Mouse (Mus musculus): ENCODE measurements at regions not wholly inside any gene's neighbourhood (a gene's known extent, or its start where the extent isn't known, plus 50 kb on each side); places are given as distances from the start of the nearest gene placed in this dataset.

DNA sequence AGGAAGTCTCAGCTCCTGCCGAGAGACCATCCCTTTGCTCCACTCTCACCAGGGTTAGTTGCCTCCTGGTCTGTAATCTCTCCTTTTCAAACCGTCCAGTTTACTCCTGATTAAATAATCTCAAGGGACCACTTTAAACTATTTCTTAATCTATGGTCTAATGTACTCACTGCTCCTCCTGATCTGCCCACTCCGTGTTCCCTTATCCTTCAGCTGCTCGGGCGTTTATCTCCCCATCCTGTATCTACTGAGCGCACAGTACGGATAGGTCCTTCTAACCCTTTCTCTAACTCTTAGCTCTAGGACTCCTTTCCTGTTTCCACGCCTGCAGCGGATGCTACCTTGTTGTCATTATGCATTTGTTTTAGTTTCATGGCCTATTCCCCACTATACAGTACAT, 67.1 kb upstream of the Picalm start:
- WGBS: 84% methylated on average over 9 of the region's 9 CpGs

GRCm38 (mm10) chr7:90064198-90064597, 65.8 kb upstream of the Picalm start:
- Histone ChIP-seq H3K4me1 (ENCODE audit: control insufficient read depth, insufficient read depth, low read length) (no peaks in the 10 kb centered on the region), H3K36me3 (ENCODE audit: control insufficient read depth, insufficient read depth, low read length) (no peaks in the 10 kb centered on the region), H3K27me3 (ENCODE audit: control insufficient read depth, insufficient read depth, low read length) (no peaks in the 10 kb centered on the region), H3K4me2 (ENCODE audit: low read length) (no peak overlapping the region), H3K9ac (replicated peaks; ENCODE audit: low read length) (no peak overlapping the region), H3K27ac (replicated peaks; ENCODE audit: low read depth, low read length) (no peak overlapping the region), H3K9me3 (ENCODE audit: control insufficient read depth, low read length) (no peaks in the 10 kb centered on the region), H3K4me3 (replicated peaks; ENCODE audit: low read depth, low read length) (no peak overlapping the region)
- no peak for DNase-seq
- 100% methylated on average over 1 of the region's 1 CpGs for WGBS
- ATAC-seq (ENCODE audit: low FRiP score, low TSS enrichment): no peak

More for the DNA sequence above, 67.1 kb upstream of the Picalm start:
- Histone ChIP-seq H3K27ac (replicated peaks; ENCODE audit: low read depth, low read length) (no peak overlapping the region), H3K9me3 (ENCODE audit: control insufficient read depth, low read length) (no peaks in the 10 kb centered on the region), H3K4me3 (replicated peaks; ENCODE audit: low read depth, low read length) (no peak overlapping the region), H3K4me2 (ENCODE audit: low read length) (no peak overlapping the region), H3K27me3 (ENCODE audit: control insufficient read depth, insufficient read depth, low read length) (no peaks in the 10 kb centered on the region), H3K9ac (replicated peaks; ENCODE audit: low read length) (no peak overlapping the region), H3K36me3 (ENCODE audit: control insufficient read depth, insufficient read depth, low read length) (no peaks in the 10 kb centered on the region), H3K4me1 (ENCODE audit: control insufficient read depth, insufficient read depth, low read length) (no peaks in the 10 kb centered on the region)
- no peak for ATAC-seq (ENCODE audit: low FRiP score, low TSS enrichment)
- DNase-seq: no peak

GRCm38 (mm10) chr7:90065269-90065955, 64.6 kb upstream of the Picalm start:
- no peak for DNase-seq
- 85% methylated on average over 9 of the region's 9 CpGs for WGBS

DNA sequence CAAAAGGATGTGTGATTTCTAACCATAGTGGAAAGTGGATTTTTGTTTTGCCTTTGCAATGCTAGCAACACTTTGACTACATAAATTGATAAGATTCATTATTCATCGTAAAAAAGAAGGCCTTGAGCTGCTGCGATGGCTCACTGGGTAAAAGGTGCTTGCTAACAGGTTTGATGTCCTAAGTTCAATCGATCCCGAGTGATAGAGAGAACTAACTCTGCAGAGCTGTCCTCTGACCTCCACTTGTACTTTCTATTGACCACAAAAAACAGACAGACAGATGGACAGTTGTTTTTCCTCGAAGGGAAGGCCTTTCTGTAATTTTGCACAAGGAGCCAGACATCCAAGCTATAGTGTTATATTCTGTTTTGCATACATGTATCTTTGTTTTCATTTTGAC, 63.7 kb upstream of the Picalm start:
- H3K4me2 ChIP-seq (ENCODE audit: low read length): no peak overlapping the region
- H3K27ac ChIP-seq (replicated peaks; ENCODE audit: low read depth, low read length): no peak overlapping the region
- H3K4me1 ChIP-seq (ENCODE audit: control insufficient read depth, insufficient read depth, low read length): no peaks in the 10 kb centered on the region
- H3K36me3 ChIP-seq (ENCODE audit: control insufficient read depth, insufficient read depth, low read length): no peaks in the 10 kb centered on the region
- H3K9ac ChIP-seq (replicated peaks; ENCODE audit: low read length): no peak overlapping the region
- ATAC-seq (ENCODE audit: low FRiP score, low TSS enrichment) (no peak), DNase-seq (no peak)
- no peaks in the 10 kb centered on the region for H3K9me3 ChIP-seq (ENCODE audit: control insufficient read depth, low read length)
- no peaks in the 10 kb centered on the region for H3K27me3 ChIP-seq (ENCODE audit: control insufficient read depth, insufficient read depth, low read length)
- no peak overlapping the region for H3K4me3 ChIP-seq (replicated peaks; ENCODE audit: low read depth, low read length)
- WGBS: 88% methylated on average over 5 of the region's 5 CpGs

More at GRCm38 (mm10) chr7:90065269-90065955, 64.6 kb upstream of the Picalm start:
- Histone ChIP-seq H3K27ac (replicated peaks; ENCODE audit: low read depth, low read length) (no peak overlapping the region), H3K4me2 (ENCODE audit: low read length) (no peak overlapping the region), H3K36me3 (ENCODE audit: control insufficient read depth, insufficient read depth, low read length) (no peaks in the 10 kb centered on the region), H3K4me3 (replicated peaks; ENCODE audit: low read depth, low read length) (no peak overlapping the region), H3K9me3 (ENCODE audit: control insufficient read depth, low read length) (no peaks in the 10 kb centered on the region), H3K9ac (replicated peaks; ENCODE audit: low read length) (no peak overlapping the region), H3K4me1 (ENCODE audit: control insufficient read depth, insufficient read depth, low read length) (no peaks in the 10 kb centered on the region), H3K27me3 (ENCODE audit: control insufficient read depth, insufficient read depth, low read length) (no peaks in the 10 kb centered on the region)
- ATAC-seq (ENCODE audit: low FRiP score, low TSS enrichment): no peak

GRCm38 (mm10) chr7:90067961-90068665, 61.9 kb upstream of the Picalm start:
- no peaks in the 10 kb centered on the region for H3K27me3 ChIP-seq (ENCODE audit: control insufficient read depth, insufficient read depth, low read length)
- DNase-seq: peak; percentile 17
- H3K4me2 ChIP-seq (ENCODE audit: low read length): no peak overlapping the region
- no peaks in the 10 kb centered on the region for H3K36me3 ChIP-seq (ENCODE audit: control insufficient read depth, insufficient read depth, low read length)
- no peaks in the 10 kb centered on the region for H3K4me1 ChIP-seq (ENCODE audit: control insufficient read depth, insufficient read depth, low read length)
- no peak for ATAC-seq (ENCODE audit: low FRiP score, low TSS enrichment)
- no peak overlapping the region for H3K9ac ChIP-seq (replicated peaks; ENCODE audit: low read length)
- no peak overlapping the region for H3K4me3 ChIP-seq (replicated peaks; ENCODE audit: low read depth, low read length)
- no peaks in the 10 kb centered on the region for H3K9me3 ChIP-seq (ENCODE audit: control insufficient read depth, low read length)
- no peak overlapping the region for H3K27ac ChIP-seq (replicated peaks; ENCODE audit: low read depth, low read length)
- WGBS: 90% methylated on average over 3 of the region's 3 CpGs

GRCm38 (mm10) chr7:90070267-90070666, 59.7 kb upstream of the Picalm start:
- ATAC-seq (ENCODE audit: low FRiP score, low TSS enrichment) (no peak), DNase-seq (no peak)
- Histone ChIP-seq H3K4me1 (ENCODE audit: control insufficient read depth, insufficient read depth, low read length) (no peaks in the 10 kb centered on the region), H3K27ac (replicated peaks; ENCODE audit: low read depth, low read length) (no peak overlapping the region), H3K4me3 (replicated peaks; ENCODE audit: low read depth, low read length) (no peak overlapping the region), H3K9ac (replicated peaks; ENCODE audit: low read length) (no peak overlapping the region), H3K9me3 (ENCODE audit: control insufficient read depth, low read length) (no peaks in the 10 kb centered on the region), H3K4me2 (ENCODE audit: low read length) (no peak overlapping the region), H3K27me3 (ENCODE audit: control insufficient read depth, insufficient read depth, low read length) (no peaks in the 10 kb centered on the region), H3K36me3 (ENCODE audit: control insufficient read depth, insufficient read depth, low read length) (no peaks in the 10 kb centered on the region)
- 76% methylated on average over 7 of the region's 7 CpGs for WGBS

DNA sequence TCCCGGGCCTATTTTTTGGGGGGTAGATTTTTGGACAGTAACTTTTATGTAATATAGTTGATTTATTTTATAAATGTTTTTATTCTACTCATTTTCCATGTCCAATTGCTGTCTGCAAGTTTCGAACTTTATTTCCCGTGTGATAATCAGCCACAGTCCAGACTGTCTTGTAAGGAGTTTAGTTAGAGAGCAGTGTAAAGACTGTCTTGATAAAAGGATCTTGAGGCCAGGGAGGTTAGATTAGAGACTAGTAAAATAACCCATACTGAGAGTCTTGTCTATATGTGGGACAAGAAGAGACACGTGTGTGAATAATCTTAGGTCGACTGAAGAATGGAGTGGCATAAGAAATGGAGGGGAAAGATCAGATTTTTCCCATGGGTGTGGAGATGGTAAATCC, 56.1 kb upstream of the Picalm start:
- ATAC-seq (ENCODE audit: low FRiP score, low TSS enrichment) (no peak), DNase-seq (no peak)
- Histone ChIP-seq H3K4me2 (ENCODE audit: low read length) (no peak overlapping the region), H3K27ac (replicated peaks; ENCODE audit: low read depth, low read length) (no peak overlapping the region), H3K9ac (replicated peaks; ENCODE audit: low read length) (no peak overlapping the region), H3K9me3 (ENCODE audit: control insufficient read depth, low read length) (no peaks in the 10 kb centered on the region), H3K4me1 (ENCODE audit: control insufficient read depth, insufficient read depth, low read length) (no peaks in the 10 kb centered on the region), H3K27me3 (ENCODE audit: control insufficient read depth, insufficient read depth, low read length) (no peaks in the 10 kb centered on the region), H3K36me3 (ENCODE audit: control insufficient read depth, insufficient read depth, low read length) (no peaks in the 10 kb centered on the region), H3K4me3 (replicated peaks; ENCODE audit: low read depth, low read length) (no peak overlapping the region)
- WGBS: 86% methylated on average over 5 of the region's 5 CpGs

- H3K27me3 ChIP-seq (ENCODE audit: control insufficient read depth, insufficient read depth, low read length): no peaks in the 10 kb centered on the region
- H3K4me2 ChIP-seq (ENCODE audit: low read length): no peak overlapping the region
- no peaks in the 10 kb centered on the region for H3K36me3 ChIP-seq (ENCODE audit: control insufficient read depth, insufficient read depth, low read length)
- no peak for DNase-seq
- no peak overlapping the region for H3K4me3 ChIP-seq (replicated peaks; ENCODE audit: low read depth, low read length)
- ATAC-seq (ENCODE audit: low FRiP score, low TSS enrichment): no peak
- no peaks in the 10 kb centered on the region for H3K4me1 ChIP-seq (ENCODE audit: control insufficient read depth, insufficient read depth, low read length)
- H3K9ac ChIP-seq (replicated peaks; ENCODE audit: low read length): no peak overlapping the region
- WGBS: 72% methylated on average over 2 of the region's 2 CpGs
- no peak overlapping the region for H3K27ac ChIP-seq (replicated peaks; ENCODE audit: low read depth, low read length)
- no peaks in the 10 kb centered on the region for H3K9me3 ChIP-seq (ENCODE audit: control insufficient read depth, low read length)
These were observed 55.4 kb upstream of the Picalm start for GRCm38 (mm10) chr7:90074592-90074991.

DNA sequence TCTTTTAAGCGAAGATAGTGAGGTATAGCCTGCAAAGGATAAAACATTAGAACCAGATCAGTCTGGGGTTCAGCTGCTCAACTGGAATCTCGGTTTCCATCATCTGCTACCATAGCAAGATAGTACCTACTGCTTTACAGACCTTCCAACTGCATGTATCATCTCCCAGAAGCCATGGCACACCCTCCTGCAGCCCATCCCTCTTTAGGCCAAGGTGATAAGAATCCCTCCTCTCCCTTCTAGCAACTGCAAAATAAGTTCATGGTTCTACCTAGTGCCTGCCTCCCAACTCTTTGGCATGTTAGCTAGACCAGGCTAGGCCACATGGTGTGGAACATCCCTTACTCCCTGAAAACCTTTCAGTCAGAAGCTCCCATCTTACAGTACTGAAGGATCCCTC, 52.4 kb upstream of the Picalm start:
- H3K4me3 ChIP-seq (replicated peaks; ENCODE audit: low read depth, low read length): no peak overlapping the region
- DNase-seq (no peak), ATAC-seq (ENCODE audit: low FRiP score, low TSS enrichment) (no peak)
- no peak overlapping the region for H3K4me2 ChIP-seq (ENCODE audit: low read length)
- H3K36me3 ChIP-seq (ENCODE audit: control insufficient read depth, insufficient read depth, low read length): no peaks in the 10 kb centered on the region
- no peaks in the 10 kb centered on the region for H3K27me3 ChIP-seq (ENCODE audit: control insufficient read depth, insufficient read depth, low read length)
- WGBS: 96% methylated on average over 2 of the region's 2 CpGs
- no peaks in the 10 kb centered on the region for H3K9me3 ChIP-seq (ENCODE audit: control insufficient read depth, low read length)
- no peak overlapping the region for H3K27ac ChIP-seq (replicated peaks; ENCODE audit: low read depth, low read length)
- no peaks in the 10 kb centered on the region for H3K4me1 ChIP-seq (ENCODE audit: control insufficient read depth, insufficient read depth, low read length)
- no peak overlapping the region for H3K9ac ChIP-seq (replicated peaks; ENCODE audit: low read length)
